Mouse (Mus musculus): ENCODE data around the gene Spin2d.
"Not testable (repeated sequence)": the region's sequence is repeated elsewhere in the genome, so short reads cannot be mapped to it uniquely, and the experiment has no call there.

Gene Spin2d

DNA sequence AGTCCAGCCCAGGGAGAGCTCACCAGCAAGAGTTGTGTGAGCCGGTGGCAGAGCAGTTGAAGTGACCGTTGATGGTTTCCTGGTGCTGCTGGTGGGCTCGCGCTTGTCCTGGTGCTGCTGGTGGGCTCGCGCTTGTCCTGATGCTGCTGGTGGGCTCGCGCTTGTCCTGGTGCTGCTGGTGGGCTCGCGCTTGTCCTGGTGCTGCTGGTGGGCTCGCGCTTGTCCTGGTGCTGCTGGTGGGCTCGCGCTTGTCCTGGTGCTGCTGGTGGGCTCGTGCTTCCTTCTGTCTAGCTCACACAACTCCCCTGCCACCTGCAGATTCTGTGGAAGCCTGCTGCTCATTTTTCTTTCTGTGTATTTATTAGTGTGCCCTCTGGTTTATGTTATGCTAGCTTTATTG lies at the start of gene Spin2d:
Gene Spin2d (minus strand): TSS at position 101 of the 400 bp plus-strand sequence.
- DNase-seq (ENCODE audit: low read depth), result not testable (repeated sequence)

DNA sequence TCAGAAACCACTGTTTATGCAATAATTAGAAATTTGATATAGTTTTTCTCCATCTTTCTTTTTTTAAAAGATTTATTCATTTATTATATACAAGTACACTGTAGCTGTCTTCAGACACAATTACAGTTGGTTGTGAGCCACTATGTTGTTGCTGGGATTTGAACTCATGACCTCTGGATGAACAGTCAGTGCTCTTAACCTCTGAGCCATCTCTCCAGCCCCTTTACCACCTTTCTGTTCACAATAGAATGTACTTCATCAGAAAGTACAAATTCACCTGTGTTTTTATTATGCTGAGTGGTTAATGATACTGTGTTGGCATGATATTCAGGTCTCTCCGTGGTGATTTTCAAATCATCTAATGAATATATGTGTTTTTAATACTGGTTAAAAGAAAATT lies 48.6 kb upstream of the Spin2d start:
- DNase-seq (ENCODE audit: low read depth), result no peak

DNA sequence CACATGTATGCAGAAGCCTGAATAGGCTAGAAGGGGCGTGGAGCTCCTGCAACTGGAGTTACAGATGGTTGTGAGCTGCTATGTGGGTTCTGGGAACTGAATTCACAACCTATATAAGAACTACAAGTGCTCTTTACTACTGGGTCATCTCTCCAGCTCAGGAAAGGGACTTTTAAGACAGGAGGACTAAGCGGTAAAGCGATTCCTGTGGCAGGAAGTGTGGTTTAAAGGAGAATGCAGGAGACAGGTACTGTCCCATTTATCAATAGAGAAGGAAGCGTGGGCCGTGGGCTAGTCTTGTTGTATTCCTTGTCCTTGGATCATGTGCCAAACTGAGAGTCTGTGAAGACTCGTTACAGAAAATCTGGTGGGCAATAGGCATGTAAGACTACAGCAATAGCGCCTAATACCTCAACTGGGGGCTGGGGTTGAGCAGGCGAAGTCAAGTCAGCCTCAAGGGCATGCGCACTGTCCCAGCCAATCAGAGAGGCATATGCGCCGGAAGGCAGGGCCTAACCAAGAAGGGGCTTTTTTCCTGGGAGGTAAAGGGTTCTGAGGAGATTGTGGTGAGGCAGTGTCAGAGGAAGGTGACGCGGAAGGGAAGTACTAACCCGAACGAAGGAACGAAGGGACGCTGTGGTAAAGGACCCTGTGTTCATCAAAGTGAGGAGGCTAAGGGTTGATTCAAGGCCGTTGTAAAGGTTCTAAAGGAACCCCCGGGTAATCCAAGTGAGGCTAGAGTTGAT lies 37.2 kb upstream of the Spin2d start, which contains the start of gene Xlr4b:
Gene Xlr4b (plus strand): TSS at position 515 of the 746 bp plus-strand sequence.
- not testable (repeated sequence) for DNase-seq (ENCODE audit: low read depth)

DNA sequence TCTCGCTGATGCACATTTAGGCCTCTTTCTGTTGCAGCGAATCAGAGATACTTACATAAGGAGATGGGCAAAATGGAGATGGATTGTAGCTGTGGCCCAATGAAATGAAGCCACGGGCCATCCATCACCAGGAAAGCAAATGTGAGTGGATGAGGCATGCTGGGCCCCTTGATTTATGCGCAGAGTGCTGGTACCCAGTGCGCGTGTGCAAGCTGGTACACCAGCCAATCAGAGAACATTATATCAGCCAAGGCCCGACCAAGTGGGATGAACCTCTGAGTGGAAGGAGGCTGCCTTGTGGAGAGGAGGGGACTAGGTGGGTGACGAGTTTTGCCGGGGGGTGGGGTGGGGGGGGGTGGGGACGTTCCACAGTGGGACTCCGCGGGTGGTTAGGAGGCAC lies 15.1 kb upstream of the Spin2d start, which contains the start of gene Xlr3b:
Gene Xlr3b (plus strand): TSS at position 274 of the 400 bp plus-strand sequence.
- peak; percentile 23 for DNase-seq (ENCODE audit: low read depth)

- DNase-seq (ENCODE audit: low read depth), result not testable (repeated sequence)
Observed at GRCm38 (mm10) chrX:73149350-73149749, 27.4 kb downstream of the Spin2d start, which contains the start of gene DXBay18. TSS of gene DXBay18 (minus strand) at chrX:73149450.

DNA sequence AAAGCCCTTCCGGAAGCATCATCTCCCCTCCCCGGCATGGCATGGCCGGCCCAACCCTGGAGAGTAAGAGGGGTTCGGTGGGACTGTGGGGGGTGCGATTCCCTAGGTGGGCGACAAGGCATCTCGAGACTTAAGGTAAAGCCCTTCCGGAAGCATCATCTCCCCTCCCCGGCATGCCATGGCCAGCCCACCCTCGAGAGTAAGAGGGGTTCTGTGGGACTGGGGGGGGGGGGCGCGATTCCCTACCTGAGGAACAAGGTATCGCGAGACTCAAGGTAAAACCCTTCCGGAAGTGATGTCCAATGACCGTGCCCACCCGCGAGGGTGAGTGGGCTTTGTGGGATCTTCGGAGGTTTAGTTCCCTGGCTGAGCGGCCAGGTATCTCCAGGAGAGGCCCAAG lies 28.3 kb downstream of the Spin2d start, which contains the start of gene Xlr5b:
Gene Xlr5b (plus strand): TSS at position 301 of the 400 bp plus-strand sequence.
- not testable (repeated sequence) for DNase-seq (ENCODE audit: low read depth)

DNA sequence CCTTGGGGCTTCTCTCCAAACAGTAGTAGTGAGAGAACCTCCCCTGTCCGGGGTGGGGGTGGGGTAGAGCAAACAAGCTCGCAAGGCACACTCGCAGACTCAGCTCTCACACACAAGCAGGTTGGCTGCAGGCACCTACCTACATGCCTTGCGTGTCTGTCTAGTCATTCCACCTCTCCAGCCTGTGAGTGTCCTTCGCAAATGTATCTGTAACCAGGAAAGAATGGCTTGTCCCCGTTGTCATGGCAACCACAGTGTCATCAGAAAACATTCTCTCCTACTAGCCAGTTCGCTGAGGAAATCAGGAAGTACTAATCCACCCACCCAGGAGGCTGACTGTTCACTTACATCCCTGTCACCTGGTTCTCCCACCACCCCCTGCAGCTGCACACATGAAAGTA lies 33.6 kb downstream of the Spin2d start:
- not testable (repeated sequence) for DNase-seq (ENCODE audit: low read depth)
